Mouse (Mus musculus): Measurements from ENCODE around the gene Ifitm3.

DNA sequence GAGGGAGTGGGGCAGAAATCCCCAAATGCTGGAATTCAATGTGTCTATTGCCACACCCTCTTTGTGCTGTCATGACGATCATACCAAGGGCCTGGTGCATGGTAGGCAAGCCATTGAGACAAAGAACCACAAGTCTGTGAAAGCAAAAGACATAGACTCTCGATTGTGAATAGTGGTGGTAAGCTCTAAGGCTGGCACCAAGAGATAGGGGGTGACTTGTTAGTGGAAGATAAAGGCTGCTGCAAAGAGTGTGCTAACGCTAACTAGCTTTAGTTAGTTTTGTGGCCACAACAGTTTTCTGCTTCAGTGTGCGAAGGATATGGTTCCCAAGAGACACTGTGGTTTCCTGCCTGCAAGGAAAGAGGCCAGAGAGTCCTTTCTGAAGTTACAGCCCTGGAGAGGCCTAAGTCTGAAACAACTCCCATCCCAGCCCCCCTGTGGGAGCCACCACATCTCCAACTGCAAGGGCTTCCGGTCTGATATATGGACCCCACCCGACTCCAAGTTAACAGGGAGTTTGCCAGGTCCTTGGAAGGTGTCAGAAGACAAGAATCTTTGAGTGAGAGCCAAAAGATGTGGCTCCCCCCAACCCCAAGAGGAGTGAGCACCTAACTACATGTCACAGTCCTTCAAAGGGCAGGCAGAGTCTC is 36.5 kb upstream of the Ifitm3 start:
- TF ChIP-seq POLR2A (IDR thresholded peaks at IDR 0.05; ENCODE audit: insufficient read length, low read depth) (peak; percentile 13), USF1 (IDR thresholded peaks at IDR 0.05; ENCODE audit: low read depth) (no peak), MAX (IDR thresholded peaks at IDR 0.05; ENCODE audit: low read depth) (no peak), POLR2AphosphoS2 (IDR thresholded peaks at IDR 0.05; ENCODE audit: insufficient read length, low read depth) (no peak), E2F4 (IDR thresholded peaks at IDR 0.05; ENCODE audit: insufficient read depth) (no peak), CEBPB (IDR thresholded peaks at IDR 0.05; ENCODE audit: insufficient read depth, poor library complexity, severe bottlenecking) (no peak), MYOD1 (IDR thresholded peaks at IDR 0.05; ENCODE audit: control insufficient read depth in 1 of 3, insufficient read length in 2 of 3, low read depth in 2 of 3) (no peak), TCF12 (IDR thresholded peaks at IDR 0.05; ENCODE audit: insufficient read depth, poor library complexity, severe bottlenecking) (no peak), MYOG (IDR thresholded peaks at IDR 0.05; ENCODE audit: control insufficient read depth in 1 of 3, insufficient read depth in 1 of 3, insufficient read length in 2 of 3, low read depth in 2 of 3) (no peak), REST (IDR thresholded peaks at IDR 0.05; ENCODE audit: insufficient read depth, insufficient read length) (no peak), SRF (IDR thresholded peaks at IDR 0.05; ENCODE audit: control insufficient read depth, insufficient read length, low read depth) (no peak), TCF3 (IDR thresholded peaks at IDR 0.05; ENCODE audit: insufficient read length, low read depth) (no peak)

Measured in myocyte (in vitro differentiated cells).